Comparison of ENCODE assay signal across 19 mouse cellular contexts in the genomic region with DNA sequence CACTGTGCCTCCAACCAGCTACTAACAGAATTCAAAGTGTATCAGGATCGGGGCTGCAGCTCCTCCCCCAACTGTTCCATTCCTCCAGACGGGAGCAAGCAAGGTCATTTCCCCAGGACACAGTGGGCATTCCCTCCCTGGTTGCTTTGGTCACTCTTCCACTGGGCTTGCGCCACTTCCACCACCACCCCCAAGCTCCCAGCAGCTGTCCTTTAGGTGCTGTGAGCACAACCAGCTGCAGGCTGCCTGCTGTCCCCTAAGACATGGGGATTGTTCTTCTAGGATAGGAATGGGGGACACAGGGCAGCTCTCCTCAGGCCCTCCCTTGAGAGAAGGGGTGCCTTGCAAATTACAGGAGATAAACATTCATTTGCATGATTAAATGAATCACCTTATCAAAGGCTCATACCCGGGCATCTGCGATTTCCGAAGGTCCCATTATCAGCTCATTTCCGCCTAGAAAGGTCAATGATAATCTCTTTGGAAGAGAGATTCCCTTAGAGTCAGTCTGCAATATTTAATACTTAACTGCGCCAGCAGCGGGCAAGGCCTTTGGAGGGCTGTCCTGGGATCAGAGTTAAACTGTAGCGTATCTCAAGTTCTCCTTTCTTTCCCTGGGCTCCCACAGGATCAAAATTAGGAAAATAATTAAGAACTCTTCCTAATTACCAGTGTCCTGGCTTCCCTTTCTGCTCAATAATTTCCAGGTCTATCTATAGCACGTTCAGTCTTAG. TPM values are rescaled to one million over a fixed set of nuclear protein-coding genes. Genes with fewer than 3 reads are reported as not detected.
DNase-seq lines count a peak whose midpoint lies in the region; ATAC-seq and TF ChIP-seq lines count a peak whose summit lies in the region.
"Had no signal": no experiment of that assay in that cellular context is flagged by ENCODE, and none has a peak within 500 bp of the region (broad histone marks: within the 10 kb centered on the region; RNA-seq: fewer than 3 reads in every experiment).

No protein-coding gene starts in this region.

- WGBS in liver, adult 2 months, result 14% methylated on average over 11 of the region's 11 CpGs
- 46% methylated on average over 11 of the region's 11 CpGs for WGBS in kidney, postnatal 0 days
- 49% methylated on average over 11 of the region's 11 CpGs for WGBS in midbrain, embryonic 10.5 days

- H3K27me3 ChIP-seq in liver, adult 2 months (ENCODE audit: control insufficient read depth, insufficient read depth, low read length), result no peaks in the 10 kb centered on the region
- H3K27me3 ChIP-seq in kidney, postnatal 0 days (ENCODE audit: insufficient read depth, low read length), result no peaks in the 10 kb centered on the region
- H3K27me3 ChIP-seq in midbrain, embryonic 10.5 days (ENCODE audit: low read depth, poor library complexity, severe bottlenecking), result peaks cover 5% of the 10 kb centered on the region; the same call in 1 of the 2 replicates
- H3K27me3 ChIP-seq: embryonic facial prominence, embryonic 15.5 days; forebrain, embryonic 13.5 days; neural tube, embryonic 13.5 days had no signal

- H3K9me3 ChIP-seq in kidney, postnatal 0 days (replicated peaks; ENCODE audit: low read length), result no peaks in the 10 kb centered on the region
- no peaks in the 10 kb centered on the region for H3K9me3 ChIP-seq in midbrain, embryonic 10.5 days (replicated peaks)
- H3K9me3 ChIP-seq: embryonic facial prominence, embryonic 15.5 days; forebrain, embryonic 13.5 days; G1E; limb, embryonic 10.5 days; neural tube, embryonic 13.5 days had no signal

- peak overlapping the region; percentile 10; the same call in 1 of the 2 replicates for H3K9ac ChIP-seq in liver, adult 2 months (ENCODE audit: low read depth, low read length)
- H3K9ac ChIP-seq in kidney, postnatal 0 days (ENCODE audit: low read depth, low read length), result no peak overlapping the region
- H3K9ac ChIP-seq: embryonic facial prominence, embryonic 15.5 days; forebrain, embryonic 13.5 days; lung, embryonic 14.5 days; neural tube, embryonic 13.5 days had no signal

- H3K4me3 ChIP-seq in liver, adult 2 months (ENCODE audit: insufficient read depth, low read depth, low read length), result no peak overlapping the region
- H3K4me3 ChIP-seq in kidney, postnatal 0 days (replicated peaks; ENCODE audit: low read depth, low read length), result no peak overlapping the region
- no peak overlapping the region for H3K4me3 ChIP-seq in midbrain, embryonic 10.5 days
- H3K4me3 ChIP-seq: embryonic facial prominence, embryonic 15.5 days; forebrain, embryonic 13.5 days; gastrocnemius, adult 2 months; limb, embryonic 10.5 days; neural tube, embryonic 13.5 days had no signal

- TF ChIP-seq CTCF in liver, adult 2 months (IDR thresholded peaks at IDR 0.05; ENCODE audit: low read depth, low read length), result no peak
- TF ChIP-seq CTCF in kidney, postnatal 0 days (IDR thresholded peaks at IDR 0.05; ENCODE audit: low read depth), result no peak

- no peak for TF ChIP-seq POLR2A in liver, adult 2 months (IDR thresholded peaks at IDR 0.05; ENCODE audit: extremely low read depth, insufficient read depth, low read length)

- H3K27ac ChIP-seq in liver, adult 2 months (replicated peaks; ENCODE audit: insufficient read depth, low read depth, low read length), result peak overlapping the region; percentile 80
- H3K27ac ChIP-seq in kidney, postnatal 0 days, result peak overlapping the region; percentile 64
- no peak overlapping the region for H3K27ac ChIP-seq in midbrain, embryonic 10.5 days (replicated peaks)
- H3K27ac ChIP-seq: embryonic facial prominence, embryonic 15.5 days; forebrain, embryonic 13.5 days; gastrocnemius, adult 2 months; limb, embryonic 10.5 days; neural tube, embryonic 13.5 days had no signal

- H3K4me1 ChIP-seq in liver, adult 2 months (ENCODE audit: control insufficient read depth, insufficient read depth, low read length), result peaks cover 19% of the 10 kb centered on the region
- H3K4me1 ChIP-seq in kidney, postnatal 0 days (replicated peaks; ENCODE audit: insufficient read depth, low read length), result peaks cover 4% of the 10 kb centered on the region; the same call in 1 of the 2 replicates
- H3K4me1 ChIP-seq in midbrain, embryonic 10.5 days, result peaks cover 14% of the 10 kb centered on the region
- H3K4me1 ChIP-seq: forebrain, embryonic 13.5 days had no signal

- H3K4me2 ChIP-seq in kidney, postnatal 0 days (ENCODE audit: low read length), result 0 out of 2 replicates have a peak overlapping the region, but pooled peaks have one; percentile 7
- H3K4me2 ChIP-seq: embryonic facial prominence, embryonic 15.5 days; forebrain, embryonic 13.5 days; lung, embryonic 14.5 days; neural tube, embryonic 13.5 days had no signal

- no peaks in the 10 kb centered on the region for H3K36me3 ChIP-seq in liver, adult 2 months (ENCODE audit: control insufficient read depth, insufficient read depth, low read length)
- H3K36me3 ChIP-seq in kidney, postnatal 0 days (ENCODE audit: insufficient read depth, low read length), result no peaks in the 10 kb centered on the region
- H3K36me3 ChIP-seq in midbrain, embryonic 10.5 days, result no peaks in the 10 kb centered on the region
- H3K36me3 ChIP-seq: embryonic facial prominence, embryonic 15.5 days; G1E; limb, embryonic 10.5 days; neural tube, embryonic 13.5 days had no signal

- ATAC-seq in kidney, postnatal 0 days (replicated peaks; ENCODE audit: low FRiP score, low read depth), result no peak
- ATAC-seq: activated CD4-positive, CD25-positive, alpha-beta regulatory T cell, adult 4 months; forebrain, embryonic 13.5 days had no signal

- H3K79me2 ChIP-seq in liver, adult 2 months (ENCODE audit: control insufficient read depth, insufficient read depth, low read length), result no peaks in the 10 kb centered on the region

- peak; percentile 64 for DNase-seq in adrenal gland, adult 2 months
- no peak for DNase-seq in adrenal gland, postnatal 4 days (ENCODE audit: low spot score in 2 of 2)
- DNase-seq in liver, adult 2 months (ENCODE audit: extremely low read depth, low read depth, low spot score), result peak; percentile 81
- no peak for DNase-seq in liver
- peak; percentile 64 for DNase-seq in adrenal gland, postnatal 10 days
- DNase-seq in kidney, postnatal 0 days (ENCODE audit: low spot score), result no peak
- no peak for DNase-seq in midbrain, embryonic 10.5 days (ENCODE audit: low spot score)
- no peak for DNase-seq in layer of hippocampus, adult 9-10 months (ENCODE audit: low spot score)
- DNase-seq: gastrocnemius, adult 2 months; lung, embryonic 14.5 days; thymus, postnatal 14 days had no signal

RNA-seq across cellular contexts. Expression of a gene that starts 26.1 kb away (rescaled TPM):
- total RNA-seq in adrenal gland, adult 2 months (2021), result 1 to 10 TPM; 3.8 to 3.9 TPM
- polyA plus RNA-seq in adrenal gland, adult 2 months (2012; rRNA removed), result 0.96 and 1.1 TPM in 2 replicates
- total RNA-seq in adrenal gland, postnatal 4 days (2021), result 1 to 10 TPM; 4.1 to 5.0 TPM
- total RNA-seq in liver, adult 2 months (2014; rRNA removed), result 0.09 and 0.94 TPM in 2 replicates
- 0.09 and 0.17 TPM in 2 replicates for polyA plus RNA-seq in liver, adult 2 months (2012; rRNA removed)
- 1 to 10 TPM; 2.7 to 5.8 TPM for total RNA-seq in adrenal gland, postnatal 10 days (2021)
- 0.94 and 1.1 TPM in 2 replicates for polyA plus RNA-seq in kidney, postnatal 0 days (2015; fragmentation: Nextera tagmentation; extraction: Ambion mirVana)
- polyA plus RNA-seq in midbrain, embryonic 10.5 days (2016; fragmentation: Nextera tagmentation; extraction: Ambion mirVana), result 0.25 and 0.29 TPM in 2 replicates
- total RNA-seq: midbrain, postnatal 0 days had no signal

RNA-seq across cellular contexts. Expression of a gene that starts 46.6 kb away (rescaled TPM):
- not detected for total RNA-seq in adrenal gland, adult 2 months (2021)
- not detected in 2 replicates for polyA plus RNA-seq in adrenal gland, adult 2 months (2012; rRNA removed)
- 1 to 10 TPM in 1 of 2 experiments, under 1 TPM in 1; 0.28 to 2.8 TPM for total RNA-seq in adrenal gland, postnatal 4 days (2021)
- not detected in 2 replicates for total RNA-seq in liver, adult 2 months (2014; rRNA removed)
- polyA plus RNA-seq in liver, adult 2 months (2012; rRNA removed), result not detected in 2 replicates
- under 1 TPM; 0.45 to 0.90 TPM for total RNA-seq in adrenal gland, postnatal 10 days (2021)
- polyA plus RNA-seq in kidney, postnatal 0 days (2015; fragmentation: Nextera tagmentation; extraction: Ambion mirVana), result 0.04 and 0.05 TPM in 2 replicates
- polyA plus RNA-seq in midbrain, embryonic 10.5 days (2016; fragmentation: Nextera tagmentation; extraction: Ambion mirVana), result not detected in 2 replicates
- total RNA-seq: common myeloid progenitor, adult 5-6 weeks; midbrain, postnatal 0 days had no signal
- polyA plus RNA-seq: activated CD4-positive, CD25-positive, alpha-beta regulatory T cell, adult 4 months; forebrain, embryonic 13.5 days; G1E; limb, embryonic 10.5 days; midbrain, postnatal 0 days; neural tube, embryonic 13.5 days had no signal

RNA-seq across cellular contexts. Expression of a gene that starts 57.5 kb away (rescaled TPM):
- 10 to 100 TPM; 50.7 to 52.1 TPM for total RNA-seq in adrenal gland, adult 2 months (2021)
- 4.3 and 6.3 TPM in 2 replicates for polyA plus RNA-seq in adrenal gland, adult 2 months (2012; rRNA removed)
- 10 to 100 TPM; 60.6 to 61.2 TPM for total RNA-seq in adrenal gland, postnatal 4 days (2021)
- 17.9 and 21.4 TPM in 2 replicates for total RNA-seq in liver, adult 2 months (2014; rRNA removed)
- polyA plus RNA-seq in liver, adult 2 months (2012; rRNA removed), result 4.6 and 4.7 TPM in 2 replicates
- 10 to 100 TPM; 44.7 to 45.8 TPM for total RNA-seq in adrenal gland, postnatal 10 days (2021)
- polyA plus RNA-seq in kidney, postnatal 0 days (2015; fragmentation: Nextera tagmentation; extraction: Ambion mirVana), result 62.7 and 65.2 TPM in 2 replicates
- 32.2 and 33.0 TPM in 2 replicates for polyA plus RNA-seq in midbrain, embryonic 10.5 days (2016; fragmentation: Nextera tagmentation; extraction: Ambion mirVana)

Comparison
In these comparisons a context has a peak if more than half of its experiments do, and no peak if none do; other contexts are left out.
1. DNase-seq: peak in adrenal gland, adult 2 months (single experiment), liver, adult 2 months (single experiment) and adrenal gland, postnatal 10 days (single experiment); none in adrenal gland, postnatal 4 days (0 of 2), liver (single experiment), kidney, postnatal 0 days (single experiment), midbrain, embryonic 10.5 days (single experiment) and layer of hippocampus, adult 9-10 months (single experiment).